Comparison of ENCODE assay signal across 9 mouse cellular contexts in genomic region chr4:149846861-149847631, GRCm38 (mm10).
A peak's percentile ranks its signal among the peaks of the same experiment; 100 is the strongest.
DNase-seq lines count a peak whose midpoint lies in the region; ATAC-seq and TF ChIP-seq lines count a peak whose summit lies in the region.
"Had no signal": no experiment of that assay in that cellular context is flagged by ENCODE, and none has a peak within 500 bp of the region (broad histone marks: within the 10 kb centered on the region; RNA-seq: fewer than 3 reads in every experiment).

No protein-coding gene starts in this region.

- no peaks in the 10 kb centered on the region for H3K9me3 ChIP-seq in kidney, embryonic 15.5 days (replicated peaks)
- H3K9me3 ChIP-seq in embryonic facial prominence, embryonic 15.5 days (replicated peaks), result no peaks in the 10 kb centered on the region
- no peaks in the 10 kb centered on the region for H3K9me3 ChIP-seq in heart, postnatal 0 days (replicated peaks; ENCODE audit: control insufficient read depth, low read length)
- H3K9me3 ChIP-seq in midbrain, embryonic 13.5 days, result no peaks in the 10 kb centered on the region

- H3K4me3 ChIP-seq in kidney, embryonic 15.5 days (replicated peaks), result no peak overlapping the region
- H3K4me3 ChIP-seq in embryonic facial prominence, embryonic 15.5 days (replicated peaks), result no peak overlapping the region
- H3K4me3 ChIP-seq in heart, postnatal 0 days (ENCODE audit: low read depth, low read length), result no peak overlapping the region
- no peak overlapping the region for H3K4me3 ChIP-seq in midbrain, embryonic 13.5 days (replicated peaks)

- ATAC-seq in kidney, embryonic 15.5 days (replicated peaks; ENCODE audit: low FRiP score), result 0 out of 2 replicates have a peak, but pooled peaks have one; percentile 33
- peak; percentile 47; the same call in 1 of the 2 replicates for ATAC-seq in embryonic facial prominence, embryonic 15.5 days (ENCODE audit: insufficient number of reproducible peaks, low FRiP score, low TSS enrichment, low read depth)
- ATAC-seq in heart, postnatal 0 days (ENCODE audit: insufficient read depth, low read depth), result peak; percentile 39; the same call in 1 of the 2 replicates
- ATAC-seq in erythroid progenitor cell, adult 5-6 weeks (replicated peaks; ENCODE audit: low FRiP score, poor library complexity, severe bottlenecking), result no peak
- no peak for ATAC-seq in midbrain, embryonic 13.5 days

- WGBS in kidney, embryonic 15.5 days, result 65% methylated on average over 22 of the region's 22 CpGs
- 66% methylated on average over 22 of the region's 22 CpGs for WGBS in embryonic facial prominence, embryonic 15.5 days
- WGBS in heart, postnatal 0 days, result 73% methylated on average over 22 of the region's 22 CpGs
- 87% methylated on average over 22 of the region's 22 CpGs for WGBS in midbrain, embryonic 13.5 days

- no peak overlapping the region for H3K9ac ChIP-seq in kidney, embryonic 15.5 days
- H3K9ac ChIP-seq in embryonic facial prominence, embryonic 15.5 days, result no peak overlapping the region
- H3K9ac ChIP-seq in heart, postnatal 0 days (replicated peaks; ENCODE audit: low read depth, low read length), result no peak overlapping the region
- no peak overlapping the region for H3K9ac ChIP-seq in midbrain, embryonic 13.5 days (replicated peaks)

- H3K4me1 ChIP-seq in kidney, embryonic 15.5 days, result peaks cover 30% of the 10 kb centered on the region
- H3K4me1 ChIP-seq in embryonic facial prominence, embryonic 15.5 days, result 0 out of 2 replicates have a peak, but pooled peaks cover 12% of the 10 kb centered on the region
- H3K4me1 ChIP-seq in heart, postnatal 0 days (ENCODE audit: control insufficient read depth, insufficient read depth), result no peaks in the 10 kb centered on the region
- no peaks in the 10 kb centered on the region for H3K4me1 ChIP-seq in midbrain, embryonic 13.5 days (replicated peaks)

- DNase-seq in kidney, postnatal 10 days, result no peak
- DNase-seq in heart, postnatal 0 days (ENCODE audit: low spot score), result no peak
- peak; percentile 55 for DNase-seq in lung, postnatal 36 days
- no peak for DNase-seq in cerebellum, adult 11 months
- DNase-seq: cerebellum, adult 9-11 months had no signal

- H3K27ac ChIP-seq in kidney, embryonic 15.5 days, result no peak overlapping the region
- H3K27ac ChIP-seq in embryonic facial prominence, embryonic 15.5 days (replicated peaks), result no peak overlapping the region
- H3K27ac ChIP-seq in heart, postnatal 0 days (ENCODE audit: low read depth), result no peak overlapping the region
- no peak overlapping the region for H3K27ac ChIP-seq in midbrain, embryonic 13.5 days

- no peak overlapping the region for H3K4me2 ChIP-seq in kidney, embryonic 15.5 days
- H3K4me2 ChIP-seq in embryonic facial prominence, embryonic 15.5 days (replicated peaks), result no peak overlapping the region
- H3K4me2 ChIP-seq in heart, postnatal 0 days (ENCODE audit: low read depth, low read length), result no peak overlapping the region
- H3K4me2 ChIP-seq in midbrain, embryonic 13.5 days (replicated peaks), result no peak overlapping the region

- no peaks in the 10 kb centered on the region for H3K36me3 ChIP-seq in kidney, embryonic 15.5 days
- H3K36me3 ChIP-seq in embryonic facial prominence, embryonic 15.5 days, result no peaks in the 10 kb centered on the region
- no peaks in the 10 kb centered on the region for H3K36me3 ChIP-seq in heart, postnatal 0 days (replicated peaks; ENCODE audit: control insufficient read depth, insufficient read depth, low read length)
- no peaks in the 10 kb centered on the region for H3K36me3 ChIP-seq in midbrain, embryonic 13.5 days

- TF ChIP-seq EP300 in heart, postnatal 0 days (IDR thresholded peaks at IDR 0.05; ENCODE audit: low read depth), result no peak

- no peaks in the 10 kb centered on the region for H3K27me3 ChIP-seq in kidney, embryonic 15.5 days
- H3K27me3 ChIP-seq in embryonic facial prominence, embryonic 15.5 days, result no peaks in the 10 kb centered on the region
- H3K27me3 ChIP-seq in heart, postnatal 0 days (ENCODE audit: control insufficient read depth, insufficient read depth, low read length), result no peaks in the 10 kb centered on the region
- H3K27me3 ChIP-seq in midbrain, embryonic 13.5 days, result no peaks in the 10 kb centered on the region

- no peak for TF ChIP-seq CTCF in heart, postnatal 0 days (IDR thresholded peaks at IDR 0.05; ENCODE audit: low read depth)

Comparison
In these comparisons a context has a peak if more than half of its experiments do, and no peak if none do; other contexts are left out.
1. ATAC-seq: peak in kidney, embryonic 15.5 days (single experiment), embryonic facial prominence, embryonic 15.5 days (single experiment) and heart, postnatal 0 days (single experiment); none in erythroid progenitor cell, adult 5-6 weeks (single experiment) and midbrain, embryonic 13.5 days (single experiment).